Mouse (Mus musculus) E14TG2a.4 (cell line): ENCODE data around the gene Rims1.

Experiments
- H3K27me3 ChIP-seq: 2 replicates; pipeline ENCODE4 v1.6.1; 2014; ENCODE audit warnings: low read length, control low read depth; ENCODE audit not compliant: insufficient read depth
- H3K36me3 ChIP-seq: 2 replicates; pipeline ENCODE4 v1.6.1; 2014; ENCODE audit warnings: low read length, control low read depth; ENCODE audit not compliant: insufficient read depth
- H3K4me1 ChIP-seq: replicated peaks from 2 replicates; pipeline ENCODE4 v1.6.1; 2014; ENCODE audit warnings: low read depth, low read length, control low read depth
- H3K4me3 ChIP-seq: replicated peaks from 2 replicates; pipeline ENCODE4 v1.5.1; 2014; ENCODE audit warnings: mild to moderate bottlenecking, low read length
- H3K9me3 ChIP-seq: 2 replicates; pipeline ENCODE4 v1.6.1; 2014; ENCODE audit warnings: low read length, control low read depth
- CTCF ChIP-seq: conservative IDR thresholded peaks from 2 replicates; pipeline ENCODE4 v1.5.1; 2014; ENCODE audit warnings: low read length
- NANOG ChIP-seq: IDR thresholded peaks from 2 replicates; pipeline ENCODE4 v1.6.1; 2014; ENCODE audit warnings: borderline replicate concordance, low read length, mixed read lengths
- POU5F1 ChIP-seq: IDR thresholded peaks from 2 replicates; pipeline ENCODE4 v1.6.1; 2014; ENCODE audit warnings: low read length, borderline replicate concordance

Rims1 gene

DNA sequence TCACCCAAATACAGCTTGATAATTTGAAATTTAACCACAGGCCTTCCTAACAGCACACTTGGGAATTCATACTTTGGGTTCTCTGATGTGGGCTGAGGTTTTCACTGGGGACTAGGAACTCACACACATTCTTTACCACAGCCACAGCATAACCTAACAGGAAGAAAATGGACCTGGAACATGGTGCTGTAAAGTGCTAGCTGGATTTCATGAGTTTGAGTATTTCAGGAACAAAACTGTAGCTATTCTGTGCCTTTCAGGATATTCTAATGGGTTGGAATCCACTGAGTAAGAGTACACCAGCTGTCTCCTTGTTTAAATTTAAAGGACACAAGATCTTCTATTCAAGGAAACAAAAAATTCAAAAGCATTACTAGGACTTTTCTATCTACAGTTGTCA is 149.8 kb downstream of the Rims1 start:
- TF ChIP-seq POU5F1 (no peak), CTCF (no peak)
- no peaks in the 10 kb centered on the region for H3K9me3 ChIP-seq
- no peaks in the 10 kb centered on the region for H3K27me3 ChIP-seq
- H3K4me1 ChIP-seq: no peaks in the 10 kb centered on the region
- no peaks in the 10 kb centered on the region for H3K36me3 ChIP-seq
- H3K4me3 ChIP-seq: no peak overlapping the region

DNA sequence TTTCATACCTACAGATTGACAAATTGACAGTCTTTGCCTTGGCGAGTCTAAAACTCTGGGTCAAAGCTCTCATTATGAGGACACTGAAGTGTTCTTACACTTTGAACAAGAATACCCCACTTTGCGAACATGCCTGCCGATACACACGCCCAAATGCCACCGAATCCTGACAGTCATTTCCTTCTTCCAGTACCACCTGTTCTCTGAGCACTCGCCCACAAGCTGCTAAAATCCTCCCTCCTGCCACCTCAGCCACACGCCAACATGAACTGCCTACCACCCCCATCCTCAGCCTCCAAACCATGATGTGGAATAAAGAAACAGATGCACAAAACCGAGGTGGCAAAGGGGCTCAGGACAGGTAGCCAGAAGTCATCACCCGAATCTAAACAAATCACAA is 150.9 kb downstream of the Rims1 start:
- Histone ChIP-seq H3K4me1 (no peaks in the 10 kb centered on the region), H3K27me3 (no peaks in the 10 kb centered on the region), H3K9me3 (no peaks in the 10 kb centered on the region), H3K4me3 (no peak overlapping the region), H3K36me3 (no peaks in the 10 kb centered on the region)
- TF ChIP-seq NANOG (no peak), CTCF (no peak), POU5F1 (no peak)

DNA sequence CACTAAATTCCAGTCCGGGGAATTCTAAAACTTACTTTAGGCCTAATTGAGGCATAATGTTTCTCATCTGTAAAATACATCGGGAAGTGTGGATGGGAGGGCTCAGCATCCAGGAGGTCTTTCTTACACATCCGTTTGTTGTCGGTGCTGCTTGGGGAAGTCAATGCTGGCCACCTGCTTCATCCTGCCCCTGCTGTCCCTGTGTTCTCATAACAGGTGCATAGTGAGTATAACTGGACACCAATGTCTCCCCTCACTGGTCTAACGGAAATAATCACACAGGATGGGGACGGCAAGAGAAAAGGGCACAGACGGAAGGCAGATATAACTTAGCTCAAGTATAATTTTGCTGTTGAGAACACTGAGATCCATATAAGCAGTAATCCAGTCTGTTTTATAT is 155.2 kb downstream of the Rims1 start:
- Histone ChIP-seq H3K4me3 (no peak overlapping the region), H3K27me3 (no peaks in the 10 kb centered on the region), H3K9me3 (no peaks in the 10 kb centered on the region), H3K36me3 (no peaks in the 10 kb centered on the region), H3K4me1 (no peaks in the 10 kb centered on the region)
- no peak for TF ChIP-seq NANOG
- TF ChIP-seq POU5F1: no peak
- no peak for TF ChIP-seq CTCF

DNA sequence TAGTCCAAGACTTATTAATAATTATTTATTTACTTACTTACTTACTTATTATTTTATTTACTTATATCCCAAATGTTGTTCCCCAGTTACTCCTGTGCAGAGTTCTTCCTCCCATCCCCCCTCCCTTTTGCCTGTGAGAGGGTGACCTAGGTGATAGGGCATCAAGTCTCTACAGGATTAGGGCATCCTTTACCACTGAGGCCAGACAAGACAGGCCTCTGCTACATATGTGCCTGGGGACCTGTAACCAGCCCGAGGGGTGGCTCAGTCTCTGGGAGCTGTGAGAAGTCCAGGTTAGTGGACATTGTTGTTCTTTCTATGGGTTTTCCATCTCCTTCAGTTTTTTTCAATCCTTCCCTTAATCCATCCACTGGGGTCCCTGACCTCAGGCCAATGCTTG is 156.4 kb downstream of the Rims1 start:
- Histone ChIP-seq H3K4me1 (no peaks in the 10 kb centered on the region), H3K36me3 (no peaks in the 10 kb centered on the region), H3K27me3 (no peaks in the 10 kb centered on the region), H3K9me3 (no peaks in the 10 kb centered on the region), H3K4me3 (no peak overlapping the region)
- TF ChIP-seq NANOG (no peak), CTCF (no peak)

DNA sequence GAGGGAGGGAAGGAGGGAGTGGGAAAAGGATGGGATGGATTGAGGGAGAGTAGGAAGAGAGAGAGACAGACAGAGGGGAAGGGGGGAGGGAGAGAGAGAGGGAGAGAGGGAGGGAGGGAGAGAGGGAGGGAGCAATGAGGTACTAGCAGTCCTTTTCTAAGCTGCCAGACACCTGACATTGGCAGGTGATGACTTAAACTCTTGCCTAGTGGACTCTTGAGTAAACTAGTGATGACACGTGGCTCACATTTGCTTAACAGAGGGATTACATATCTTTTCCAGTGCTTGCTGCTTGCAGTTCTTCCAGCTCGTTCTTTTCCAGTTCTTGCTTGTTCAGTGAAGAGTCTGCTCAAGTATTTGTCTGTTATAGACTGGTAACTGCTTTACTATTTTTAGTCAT is 160.5 kb downstream of the Rims1 start:
- no peaks in the 10 kb centered on the region for H3K4me1 ChIP-seq
- H3K27me3 ChIP-seq: no peaks in the 10 kb centered on the region
- no peak for TF ChIP-seq NANOG
- no peak for TF ChIP-seq POU5F1
- TF ChIP-seq CTCF: no peak
- H3K9me3 ChIP-seq: no peaks in the 10 kb centered on the region
- no peaks in the 10 kb centered on the region for H3K36me3 ChIP-seq
- no peak overlapping the region for H3K4me3 ChIP-seq

DNA sequence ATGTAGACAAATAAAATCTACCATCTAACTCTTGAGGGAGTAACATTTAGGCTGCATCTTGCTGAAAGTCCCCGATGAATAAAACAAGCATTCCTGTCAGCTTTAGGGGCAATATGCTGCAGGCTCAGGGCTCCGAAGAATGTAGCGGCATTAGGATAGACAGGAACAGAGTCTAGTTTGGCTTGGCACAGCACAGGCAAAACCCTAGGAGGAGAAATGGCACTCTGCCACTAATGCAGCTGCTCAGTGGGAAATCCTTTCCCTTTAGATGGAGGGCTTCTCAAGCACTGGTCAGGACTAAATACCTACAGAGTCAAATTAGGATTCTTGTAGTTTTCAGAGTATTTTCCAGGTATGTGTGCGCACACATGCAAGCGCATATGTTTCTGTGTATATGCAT is 165.2 kb downstream of the Rims1 start:
- no peak for TF ChIP-seq CTCF
- TF ChIP-seq NANOG: no peak
- TF ChIP-seq POU5F1: no peak
- Histone ChIP-seq H3K36me3 (no peaks in the 10 kb centered on the region), H3K4me1 (no peaks in the 10 kb centered on the region), H3K9me3 (no peaks in the 10 kb centered on the region), H3K4me3 (no peak overlapping the region), H3K27me3 (no peaks in the 10 kb centered on the region)

DNA sequence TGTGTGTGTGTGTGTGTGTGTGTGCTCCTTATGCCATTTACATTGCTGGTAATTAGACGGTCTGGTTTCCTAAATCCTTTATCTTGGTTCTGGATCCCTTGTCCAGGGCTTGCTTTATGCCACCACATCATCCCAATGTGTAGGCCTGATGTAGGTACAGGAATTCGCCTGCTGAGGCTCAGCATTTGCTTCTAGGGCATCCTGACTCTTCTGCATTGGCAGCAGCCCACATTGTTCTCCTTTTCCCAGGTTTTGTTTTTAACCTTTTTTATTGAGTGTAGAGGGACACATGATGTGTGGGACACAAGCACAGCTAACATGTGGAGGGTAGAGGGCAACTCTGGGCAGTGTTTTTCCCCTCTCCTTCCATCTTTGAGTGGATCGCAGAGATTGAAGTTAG is 166.1 kb downstream of the Rims1 start:
- TF ChIP-seq POU5F1 (no peak), CTCF (no peak), NANOG (no peak)

DNA sequence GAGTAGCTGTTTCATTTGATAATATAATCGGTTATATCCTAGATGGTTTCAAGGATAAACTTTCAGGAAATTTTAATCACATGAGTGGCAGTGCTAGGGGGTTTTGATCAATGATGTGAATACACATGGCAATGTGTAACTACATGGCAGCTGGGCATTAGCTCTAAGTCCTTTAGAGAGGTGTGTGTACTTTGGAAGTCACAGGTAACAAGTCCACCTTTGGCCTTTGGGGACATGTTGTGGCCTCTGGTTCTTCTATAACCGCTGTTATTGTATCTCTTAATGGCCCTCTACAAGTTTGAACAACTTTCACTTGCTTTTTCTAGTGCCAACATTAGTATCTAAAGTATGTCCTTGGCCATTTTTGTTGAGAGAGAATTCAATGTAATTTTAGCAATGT is 171.9 kb downstream of the Rims1 start:
- TF ChIP-seq CTCF (no peak), NANOG (no peak), POU5F1 (no peak)
- no peaks in the 10 kb centered on the region for H3K9me3 ChIP-seq
- H3K4me3 ChIP-seq: no peak overlapping the region
- H3K36me3 ChIP-seq: no peaks in the 10 kb centered on the region
- H3K4me1 ChIP-seq: no peaks in the 10 kb centered on the region
- H3K27me3 ChIP-seq: no peaks in the 10 kb centered on the region

More for the DNA sequence above, 166.1 kb downstream of the Rims1 start:
- Histone ChIP-seq H3K4me1 (no peaks in the 10 kb centered on the region), H3K9me3 (no peaks in the 10 kb centered on the region), H3K36me3 (no peaks in the 10 kb centered on the region), H3K27me3 (no peaks in the 10 kb centered on the region), H3K4me3 (no peak overlapping the region)

DNA sequence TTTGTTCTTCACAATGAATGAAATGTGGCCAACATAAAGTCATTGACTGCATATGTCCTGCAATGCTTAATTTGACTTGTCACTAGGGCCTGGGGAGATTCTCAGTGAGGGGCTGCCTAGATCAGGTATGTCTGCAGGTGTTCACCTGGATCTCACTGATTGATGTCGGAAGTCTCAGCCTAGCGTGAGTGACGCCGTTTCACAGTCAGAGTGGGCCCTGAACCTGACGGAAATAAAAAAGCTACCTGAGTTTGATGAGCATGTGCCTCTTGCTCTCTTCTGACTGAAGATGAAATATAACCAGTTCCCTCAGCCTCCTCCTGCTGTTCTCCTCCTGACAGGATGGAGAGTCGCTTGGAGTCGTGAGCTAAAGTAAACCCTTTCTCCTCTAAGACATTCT is 173.2 kb downstream of the Rims1 start:
- Histone ChIP-seq H3K9me3 (no peaks in the 10 kb centered on the region), H3K4me1 (no peaks in the 10 kb centered on the region), H3K36me3 (no peaks in the 10 kb centered on the region), H3K27me3 (no peaks in the 10 kb centered on the region), H3K4me3 (no peak overlapping the region)
- TF ChIP-seq CTCF (no peak), NANOG (no peak), POU5F1 (no peak)

DNA sequence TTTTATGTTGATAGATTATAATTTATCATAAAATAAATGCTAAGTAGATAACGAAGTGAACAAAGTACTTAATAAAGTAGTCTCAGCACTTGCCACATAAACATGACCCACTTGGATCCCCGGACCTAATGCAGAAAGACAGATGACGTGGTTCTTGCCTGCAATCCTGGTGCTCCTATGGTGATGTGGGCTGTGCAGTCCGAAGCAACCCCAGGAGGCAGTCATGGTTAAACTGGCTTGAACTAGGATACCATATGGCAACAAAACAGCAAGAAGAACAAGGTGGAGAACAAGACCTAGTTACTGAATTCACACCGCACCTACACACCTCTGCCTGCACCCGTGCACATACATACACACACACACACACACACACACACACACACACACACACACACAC is 173.8 kb downstream of the Rims1 start:
- Histone ChIP-seq H3K36me3 (no peaks in the 10 kb centered on the region), H3K4me3 (no peak overlapping the region), H3K4me1 (no peaks in the 10 kb centered on the region), H3K9me3 (no peaks in the 10 kb centered on the region), H3K27me3 (no peaks in the 10 kb centered on the region)
- TF ChIP-seq POU5F1 (no peak), NANOG (no peak), CTCF (no peak)
